Mouse (Mus musculus) left cerebral cortex, postnatal 14 days (tissue): ENCODE data around the gene Itpr1. TPM values are rescaled to one million over a fixed set of nuclear protein-coding genes. Genes with fewer than 3 reads are reported as not detected.

ENCODE experiments used
- DNase-seq, 2 experiments: peaks; one replicate each; pipeline ENCODE4 v3.0.0; 2021 to 2022; ENCODE audit warnings: low spot score in 2 of 2, mixed read lengths in 1 of 2
- intact Hi-C: fragments of 180-260 bp; cut with DNase I; formaldehyde crosslinking; loops from one replicate; pipeline ENCODE4 v1.15.1; 2025
- total RNA-seq, 2 experiments: library from RNA; stranded (reverse); gene quantifications; 2 replicates each; pipeline ENCODE4 v1.2.3; 2021

Itpr1 gene
- total RNA-seq, 2 experiments from 2014 or later: 156 to 179 TPM

DNA sequence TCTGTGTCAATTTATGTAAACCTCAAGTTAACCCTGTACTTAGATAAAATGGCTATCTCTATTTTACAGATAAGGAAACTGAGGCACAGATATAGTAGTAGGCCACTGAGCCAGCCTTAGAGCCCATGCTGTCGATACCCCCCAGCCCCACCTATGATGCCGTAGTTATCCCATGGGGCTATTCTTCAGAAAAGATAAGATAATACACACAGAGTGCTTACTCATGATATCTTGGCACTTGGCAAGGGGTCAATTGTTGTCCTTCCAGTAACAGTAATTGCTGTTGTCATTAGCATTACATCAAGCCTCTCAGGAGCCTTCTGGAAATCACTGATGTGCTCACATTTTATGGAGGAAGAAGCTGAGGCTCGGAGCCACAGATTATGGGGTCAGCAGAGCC lies 259.9 kb downstream of the Itpr1 start:
- intact Hi-C loops: no loop called here
- DNase-seq: no peak

GRCm38 (mm10) chr6:108476797-108477235 lies 263.9 kb downstream of the Itpr1 start:
- intact Hi-C loops: no loop called here
- no peak for DNase-seq

GRCm38 (mm10) chr6:108477602-108478001 lies 264.7 kb downstream of the Itpr1 start:
- DNase-seq: no peak
- intact Hi-C loops: no loop called here

DNA sequence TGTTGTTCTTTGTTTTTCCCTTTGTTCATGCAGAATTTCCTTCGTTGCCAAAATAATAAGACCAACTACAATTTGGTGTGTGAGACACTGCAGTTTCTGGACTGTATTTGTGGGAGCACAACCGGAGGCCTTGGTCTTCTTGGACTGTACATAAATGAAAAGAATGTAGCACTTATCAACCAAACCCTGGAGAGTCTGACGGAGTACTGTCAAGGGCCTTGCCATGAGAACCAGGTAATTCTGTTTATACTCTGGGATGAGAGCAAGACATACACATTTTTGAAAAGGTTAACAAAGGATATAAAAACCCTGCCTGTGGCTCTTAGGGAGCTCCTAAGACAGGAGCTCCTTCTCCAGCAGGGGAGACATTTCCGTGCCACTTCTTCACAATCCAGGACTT lies 268.3 kb downstream of the Itpr1 start:
- intact Hi-C loops: no loop called here
- DNase-seq: no peak

DNA sequence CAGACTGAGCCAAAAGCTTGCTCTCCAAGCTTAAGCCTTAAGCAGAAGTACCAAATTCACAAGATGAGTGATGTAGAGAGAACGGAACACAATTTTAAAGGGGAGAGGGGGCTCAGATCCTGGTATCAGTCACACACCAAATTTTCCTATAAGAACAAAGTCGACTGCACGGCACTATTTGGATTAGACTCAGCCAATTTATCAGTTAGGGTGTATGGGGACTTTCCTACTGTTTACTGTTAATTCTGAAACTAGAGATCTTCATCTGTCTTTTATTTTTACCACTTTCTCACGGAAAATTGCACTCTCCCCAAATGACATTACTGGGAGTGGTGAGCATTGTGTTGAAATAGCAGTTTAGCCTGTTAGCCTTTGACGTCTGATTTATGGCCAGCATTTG lies 269.6 kb downstream of the Itpr1 start:
- intact Hi-C loops: no loop called here
- no peak for DNase-seq

DNA sequence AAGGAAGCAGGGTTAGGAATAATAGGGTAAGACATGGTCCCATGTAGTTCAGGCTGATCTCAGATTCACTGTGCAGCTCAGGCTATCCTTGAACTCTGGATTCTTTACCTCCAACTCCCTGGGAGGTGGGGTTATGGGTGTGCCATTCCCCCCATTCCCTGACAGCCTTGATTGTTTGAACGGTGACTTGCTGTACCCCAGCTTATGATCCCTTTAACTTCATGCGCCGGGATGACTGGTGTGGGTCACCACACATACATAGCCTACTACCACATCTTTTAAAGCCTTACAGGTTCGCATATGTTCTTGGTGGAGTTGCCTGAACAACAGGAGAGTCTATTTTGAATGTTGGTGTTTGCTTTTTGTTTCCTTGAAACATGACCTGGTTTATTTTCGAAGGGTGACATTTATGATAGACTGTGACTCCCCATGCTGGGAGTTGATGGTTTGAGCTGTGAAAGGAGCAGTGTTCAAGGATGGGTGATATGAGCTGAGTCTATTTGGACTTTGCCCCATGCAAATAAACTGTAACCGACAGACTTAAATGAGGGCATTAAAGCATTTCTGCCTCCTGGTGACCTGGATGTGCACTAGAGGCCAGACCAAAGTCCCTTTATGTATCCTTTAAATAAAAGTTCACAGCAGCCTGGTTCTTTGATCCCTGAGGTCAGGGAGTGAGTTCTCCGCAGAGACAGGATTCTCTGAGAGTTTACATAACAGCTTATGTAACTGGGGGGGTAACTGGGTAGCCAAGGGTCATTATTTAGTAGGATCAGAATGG lies 273.5 kb downstream of the Itpr1 start:
- no peak for DNase-seq

GRCm38 (mm10) chr6:108487300-108487835 lies 274.5 kb downstream of the Itpr1 start:
- intact Hi-C loops: no loop called here
- no peak for DNase-seq

More for the DNA sequence above, 273.5 kb downstream of the Itpr1 start:
- intact Hi-C loops: no loop called here

DNA sequence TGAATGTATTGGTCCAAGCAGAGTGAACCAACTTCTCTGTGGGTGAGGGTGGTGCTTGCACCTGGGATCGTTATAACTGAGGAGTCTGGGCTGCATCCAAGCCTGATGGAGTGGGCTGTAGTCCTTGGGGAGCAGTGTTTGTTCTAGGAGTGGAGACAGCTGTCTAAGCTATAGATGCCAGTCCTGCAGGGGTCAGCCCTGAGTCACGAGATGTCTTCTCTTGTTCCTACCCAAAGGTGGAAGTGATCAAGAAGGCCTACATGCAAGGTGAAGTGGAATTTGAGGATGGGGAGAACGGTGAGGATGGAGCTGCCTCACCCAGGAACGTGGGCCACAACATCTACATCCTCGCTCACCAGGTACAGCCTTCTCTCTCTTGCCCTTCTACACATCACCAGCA lies 275.4 kb downstream of the Itpr1 start:
- intact Hi-C loops: no loop called here
- DNase-seq: no peak

- intact Hi-C loops: no loop called here
- DNase-seq: no peak
These were observed 279.1 kb downstream of the Itpr1 start for GRCm38 (mm10) chr6:108491969-108492368.

DNA sequence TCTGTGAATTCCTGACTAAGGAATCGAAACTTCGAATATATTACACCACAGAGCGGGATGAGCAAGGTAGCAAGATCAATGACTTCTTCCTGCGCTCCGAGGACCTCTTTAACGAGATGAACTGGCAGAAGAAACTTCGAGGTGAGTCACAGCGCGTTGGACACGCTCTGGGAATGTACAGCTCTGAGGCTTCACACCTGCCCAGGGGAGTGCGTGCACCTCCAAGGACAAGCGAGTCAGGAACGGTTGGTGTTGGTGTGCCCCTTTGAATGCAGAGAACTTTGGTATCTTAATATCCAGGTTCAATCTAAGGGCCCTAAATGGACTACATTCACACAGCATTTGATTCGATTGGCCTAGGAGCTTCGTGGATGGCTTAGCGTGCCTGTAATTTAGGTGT lies 280.9 kb downstream of the Itpr1 start:
- intact Hi-C loops: no loop called here
- no peak for DNase-seq

GRCm38 (mm10) chr6:108494185-108494804 lies 281.4 kb downstream of the Itpr1 start:
- DNase-seq: no peak
- intact Hi-C loops: no loop called here

DNA sequence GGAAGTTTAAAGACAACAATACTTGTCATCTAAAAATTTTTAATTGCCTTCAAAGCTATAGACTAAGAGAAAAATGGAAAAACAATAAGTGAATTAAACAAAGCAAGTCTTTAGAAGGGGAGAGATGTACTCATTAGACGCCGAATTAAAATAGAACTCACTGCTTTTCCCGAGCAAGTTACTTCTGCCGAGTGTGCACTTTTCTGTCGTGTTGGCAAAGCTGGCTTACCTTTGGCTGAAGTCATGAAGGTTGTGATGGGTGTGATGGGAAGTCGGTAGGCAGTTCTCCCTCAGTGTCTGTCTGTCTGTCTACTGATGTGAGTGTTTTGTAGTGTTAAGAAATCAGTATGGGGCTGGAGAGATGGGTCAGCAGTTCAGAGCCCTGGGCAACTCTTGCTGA lies 282.1 kb downstream of the Itpr1 start:
- intact Hi-C loops: no loop called here
- no peak for DNase-seq

DNA sequence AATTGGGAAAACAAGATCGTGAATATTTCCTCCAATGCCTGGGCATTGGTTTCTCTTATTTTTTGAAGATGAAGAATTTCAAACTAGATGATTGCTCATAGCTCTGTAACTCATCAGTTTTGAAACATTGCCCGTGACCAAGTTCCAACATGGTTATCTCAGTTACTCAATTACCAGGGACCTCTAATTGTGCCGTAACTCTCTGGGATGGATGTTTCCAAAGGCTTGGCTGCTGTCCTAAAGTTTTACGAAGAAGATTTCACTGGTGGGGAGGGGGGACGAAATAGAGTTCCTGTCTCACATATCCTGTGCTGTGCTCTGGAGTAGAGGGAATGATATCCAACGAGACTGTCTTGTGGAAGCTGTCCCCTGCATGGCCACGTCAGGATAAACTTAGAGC lies 285.2 kb downstream of the Itpr1 start:
- DNase-seq: no peak
- intact Hi-C loops: no loop called here

- intact Hi-C loops: loop anchor here (5.0 kb wide), 2 partner anchors 76 to 159 kb away; partner anchors contain the start of gene Bhlhe40
These were observed 290.8 kb downstream of the Itpr1 start for GRCm38 (mm10) chr6:108503651-108504050.

GRCm38 (mm10) chr6:108504717-108505116 lies 291.8 kb downstream of the Itpr1 start:
- peak; percentile 30 to 79 for DNase-seq
- intact Hi-C loops: loop anchor here (5.0 kb wide), 2 partner anchors 77 to 158 kb away; partner anchors contain the start of gene Bhlhe40

More at GRCm38 (mm10) chr6:108503651-108504050, 290.8 kb downstream of the Itpr1 start:
- DNase-seq: no peak

GRCm38 (mm10) chr6:108506161-108506560 lies 293.3 kb downstream of the Itpr1 start:
- DNase-seq: no peak
- intact Hi-C loops: no loop called here

DNA sequence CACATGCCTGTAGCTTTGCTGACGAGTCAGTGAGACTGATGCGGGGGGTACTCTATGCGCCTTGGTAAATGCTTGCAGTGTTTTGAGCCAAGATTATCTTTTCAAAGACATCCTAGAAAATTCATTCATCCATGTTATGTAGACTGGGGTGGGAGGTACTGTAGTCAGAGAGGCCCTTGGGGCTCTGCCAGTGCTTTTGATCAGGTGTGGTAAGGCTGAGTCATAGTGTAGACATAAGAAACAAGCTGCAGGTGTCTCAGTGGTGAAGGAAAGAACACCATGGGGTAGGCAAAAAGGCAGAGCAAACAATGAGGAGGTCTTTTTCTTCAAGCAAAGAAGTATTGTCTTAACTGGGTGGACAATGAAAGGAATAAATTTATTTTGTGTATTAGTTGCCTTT lies 294.4 kb downstream of the Itpr1 start:
- no peak for DNase-seq
- intact Hi-C loops: no loop called here

DNA sequence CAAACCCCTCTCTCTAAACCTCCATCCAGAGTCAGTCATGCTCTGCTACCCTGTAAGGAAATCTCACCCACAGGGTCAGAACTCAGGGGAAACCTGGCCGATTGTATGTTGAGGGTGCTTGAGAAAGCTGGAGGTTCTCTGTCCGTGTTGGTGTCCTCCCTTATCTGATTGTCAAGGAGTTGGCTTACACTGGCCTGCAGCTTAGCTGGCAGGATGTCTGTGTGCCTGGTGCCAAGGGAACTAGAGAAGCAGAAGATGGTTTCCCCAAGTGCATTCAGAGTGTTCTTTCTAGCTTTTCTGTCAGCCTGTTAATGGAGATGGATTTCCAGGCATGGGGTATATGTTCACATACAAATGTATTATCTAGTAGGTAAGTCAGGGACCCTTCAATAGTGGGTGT lies 296.4 kb downstream of the Itpr1 start:
- intact Hi-C loops: no loop called here
- DNase-seq: no peak

DNA sequence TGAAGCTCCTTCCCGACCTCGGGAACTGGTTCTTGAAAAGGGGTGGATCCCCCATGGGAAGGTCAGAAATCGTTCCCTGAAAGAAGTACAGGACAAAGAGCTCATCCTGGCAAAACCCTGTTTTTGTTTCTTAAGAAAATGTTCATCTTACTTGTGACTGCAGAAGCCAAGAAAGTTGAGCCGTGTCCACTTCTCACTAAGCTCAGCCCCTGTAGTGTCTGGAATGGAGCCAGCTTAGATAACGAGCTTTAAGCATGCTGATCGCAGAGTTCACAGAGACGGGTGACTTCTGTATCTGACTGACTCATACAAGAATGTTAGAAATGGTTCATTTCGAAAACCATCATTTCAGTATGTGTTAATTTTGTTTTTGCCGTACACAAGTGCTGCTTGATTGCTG lies 297.2 kb downstream of the Itpr1 start:
- intact Hi-C loops: no loop called here
- no peak for DNase-seq

- intact Hi-C loops: no loop called here
- DNase-seq: no peak
These were observed 299.2 kb downstream of the Itpr1 start for GRCm38 (mm10) chr6:108512097-108512496.

DNA sequence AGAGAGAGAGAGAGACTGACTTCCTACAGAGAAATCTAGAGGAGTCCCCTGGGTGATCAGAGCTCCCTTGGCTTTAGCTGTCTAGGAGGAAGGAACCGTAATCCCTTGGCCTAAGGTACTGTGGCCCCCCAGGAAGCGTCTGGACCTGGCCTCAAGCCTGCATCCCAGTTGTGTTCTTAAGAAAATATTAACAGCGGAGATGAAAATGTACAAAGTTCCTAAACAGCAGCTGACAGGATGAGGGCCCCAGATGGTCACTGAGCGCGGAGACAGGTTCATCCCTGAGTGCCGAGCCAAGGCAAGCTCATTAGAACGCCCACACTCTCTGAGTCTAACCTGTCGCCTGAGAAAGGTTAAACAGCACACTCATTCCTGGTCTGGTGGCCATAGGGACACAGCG lies 300.1 kb downstream of the Itpr1 start:
- DNase-seq: no peak
- intact Hi-C loops: no loop called here
